Mouse (Mus musculus) small intestine, adult 2 months (tissue): ENCODE data around the gene Unc50.

ENCODE experiments used
- CTCF ChIP-seq: fragments of 200-500 bp; IDR thresholded peaks from 2 replicates; pipeline ENCODE4 v1.5.1; 2012; ENCODE audit warnings: low read depth, mild to moderate bottlenecking, control low read depth, inconsistent platforms, low read length, moderate library complexity, mixed read lengths; ENCODE audit not compliant: insufficient replicate concordance, insufficient read length; ENCODE audit errors: extremely low read depth
- POLR2A ChIP-seq: fragments of 200-500 bp; IDR thresholded peaks from 2 replicates; pipeline ENCODE4 v1.6.1; 2012; ENCODE audit warnings: low read depth, mild to moderate bottlenecking, control low read depth, inconsistent platforms, low read length, moderate library complexity

- TF ChIP-seq POLR2A (no peak), CTCF (peak; percentile 81; the same call in 1 of the 2 replicates)
These were observed 28.3 kb upstream of the Unc50 start for GRCm38 (mm10) chr1:37401687-37402086.
